9 mouse cellular contexts compared by ENCODE assay signal in genomic region chr7:100917751-100918150, GRCm38 (mm10). TPM values are rescaled to one million over a fixed set of nuclear protein-coding genes. Genes with fewer than 3 reads are reported as not detected.
DNase-seq lines count a peak whose midpoint lies in the region; ATAC-seq and TF ChIP-seq lines count a peak whose summit lies in the region.
"Had no signal": no experiment of that assay in that cellular context is flagged by ENCODE, and none has a peak within 500 bp of the region (broad histone marks: within the 10 kb centered on the region; RNA-seq: fewer than 3 reads in every experiment).

No protein-coding gene starts in this region.

- 63% methylated on average over 6 of the region's 6 CpGs for WGBS in liver, embryonic 11.5 days
- 76% methylated on average over 6 of the region's 6 CpGs for WGBS in limb, embryonic 11.5 days

- no peak for ATAC-seq in liver, embryonic 11.5 days (replicated peaks; ENCODE audit: low FRiP score)
- no peak for ATAC-seq in limb, embryonic 11.5 days (ENCODE audit: insufficient number of reproducible peaks, low FRiP score, low TSS enrichment, low read depth)

- no peak overlapping the region for H3K9ac ChIP-seq in liver, embryonic 11.5 days (ENCODE audit: low read depth, low read length)
- no peak overlapping the region for H3K9ac ChIP-seq in limb, embryonic 11.5 days (ENCODE audit: low read length)

- H3K27ac ChIP-seq in gastrocnemius, adult 2 months, result peak overlapping the region; percentile 96
- H3K27ac ChIP-seq in liver, embryonic 11.5 days (ENCODE audit: low read depth, low read length), result no peak overlapping the region
- H3K27ac ChIP-seq in limb, embryonic 11.5 days (replicated peaks; ENCODE audit: low read depth, low read length), result peak overlapping the region; percentile 32; the same call in 1 of the 2 replicates

- no peaks in the 10 kb centered on the region for H3K27me3 ChIP-seq in liver, embryonic 11.5 days (replicated peaks; ENCODE audit: control insufficient read depth, insufficient read depth, low read length)
- no peaks in the 10 kb centered on the region for H3K27me3 ChIP-seq in limb, embryonic 11.5 days (ENCODE audit: control insufficient read depth, insufficient read depth, low read length)

- H3K36me3 ChIP-seq in liver, embryonic 11.5 days (ENCODE audit: control insufficient read depth, insufficient read depth, low read length), result peaks cover 6% of the 10 kb centered on the region; the same call in 1 of the 2 replicates
- peaks cover 12% of the 10 kb centered on the region for H3K36me3 ChIP-seq in limb, embryonic 11.5 days (ENCODE audit: control insufficient read depth, insufficient read depth, low read length)

- no peak for DNase-seq in gastrocnemius, adult 2 months
- no peak for DNase-seq in gastrocnemius, adult 18-20 months (ENCODE audit: low spot score)
- no peak for DNase-seq in liver, embryonic 11.5 days (ENCODE audit: low spot score)
- no peak for DNase-seq in liver
- peak; percentile 66 for DNase-seq in R1 (ENCODE audit: low read depth, low spot score)
- no peak for DNase-seq in limb, embryonic 11.5 days (ENCODE audit: low spot score)
- no peak for DNase-seq in thymus, postnatal 10 days (ENCODE audit: low spot score in 2 of 2)
- no peak for DNase-seq in left cerebral cortex, postnatal 4 days
- DNase-seq: thymus, adult 18-20 months had no signal

- H3K4me1 ChIP-seq in liver, embryonic 11.5 days (replicated peaks; ENCODE audit: control insufficient read depth, insufficient read depth, low read length), result peaks cover 35% of the 10 kb centered on the region
- H3K4me1 ChIP-seq in limb, embryonic 11.5 days (ENCODE audit: control insufficient read depth, insufficient read depth, low read length), result peaks cover 26% of the 10 kb centered on the region

- intact Hi-C loops in gastrocnemius, adult 2 months (cut with DNase I), result no loop called here
- intact Hi-C loops in left cerebral cortex, postnatal 4 days (cut with DNase I), result no loop called here

- peak overlapping the region; percentile 3; the same call in 1 of the 2 replicates for H3K4me2 ChIP-seq in liver, embryonic 11.5 days
- H3K4me2 ChIP-seq in limb, embryonic 11.5 days (ENCODE audit: low read depth, severe bottlenecking), result no peak overlapping the region

- H3K4me3 ChIP-seq in gastrocnemius, adult 2 months, result peak overlapping the region; percentile 11; the same call in 1 of the 2 replicates
- no peak overlapping the region for H3K4me3 ChIP-seq in liver, embryonic 11.5 days (ENCODE audit: low read depth, low read length)
- no peak overlapping the region for H3K4me3 ChIP-seq in limb, embryonic 11.5 days (ENCODE audit: low read depth, low read length)

- TF ChIP-seq CTCF in gastrocnemius, adult 2 months (IDR thresholded peaks at IDR 0.05), result no peak

- no peaks in the 10 kb centered on the region for H3K9me3 ChIP-seq in liver, embryonic 11.5 days (ENCODE audit: control insufficient read depth, low read length)
- H3K9me3 ChIP-seq in limb, embryonic 11.5 days (ENCODE audit: control insufficient read depth, low read length), result no peaks in the 10 kb centered on the region

RNA-seq across cellular contexts. Expression of gene Arhgef17, which starts 14.2 kb away (rescaled TPM):
- 10 to 100 TPM; 20.9 to 33.3 TPM for total RNA-seq in gastrocnemius, adult 2 months (2021)
- total RNA-seq in gastrocnemius, adult 18-20 months (2021), result 10 to 100 TPM; 32.1 to 35.5 TPM
- polyA plus RNA-seq in liver, embryonic 11.5 days (2014; fragmentation: Nextera tagmentation; extraction: Ambion mirVana), result 4.5 and 5.4 TPM in 2 replicates
- polyA plus RNA-seq in limb, embryonic 11.5 days (2014; fragmentation: Nextera tagmentation; extraction: Ambion mirVana), result 12.6 and 13.6 TPM in 2 replicates
- 10 to 100 TPM; 44.2 to 45.3 TPM for total RNA-seq in left cerebral cortex, postnatal 4 days (2021)

RNA-seq across cellular contexts. Expression of gene Relt, which starts 54.5 kb away (rescaled TPM):
- 10 to 100 TPM in 1 of 2 experiments, 1 to 10 TPM in 1; 9.5 to 19.8 TPM for total RNA-seq in gastrocnemius, adult 2 months (2021)
- 10 to 100 TPM; 15.5 to 23.8 TPM for total RNA-seq in gastrocnemius, adult 18-20 months (2021)
- 14.6 and 17.0 TPM in 2 replicates for polyA plus RNA-seq in liver, embryonic 11.5 days (2014; fragmentation: Nextera tagmentation; extraction: Ambion mirVana)
- polyA plus RNA-seq in limb, embryonic 11.5 days (2014; fragmentation: Nextera tagmentation; extraction: Ambion mirVana), result 2.6 and 4.1 TPM in 2 replicates
- 1 to 10 TPM; 6.3 to 7.4 TPM for total RNA-seq in left cerebral cortex, postnatal 4 days (2021)

RNA-seq across cellular contexts. Expression of gene P2ry6, which starts 56.7 kb away (rescaled TPM):
- total RNA-seq in gastrocnemius, adult 2 months (2021), result 1 to 10 TPM in 1 of 2 experiments, under 1 TPM in 1; 0.82 to 1.4 TPM
- total RNA-seq in gastrocnemius, adult 18-20 months (2021), result under 1 TPM; 0.59 to 0.90 TPM
- polyA plus RNA-seq in liver, embryonic 11.5 days (2014; fragmentation: Nextera tagmentation; extraction: Ambion mirVana), result 4.1 and 4.3 TPM in 2 replicates
- polyA plus RNA-seq in limb, embryonic 11.5 days (2014; fragmentation: Nextera tagmentation; extraction: Ambion mirVana), result 1.6 and 2.5 TPM in 2 replicates
- total RNA-seq in left cerebral cortex, postnatal 4 days (2021), result 1 to 10 TPM; 2.0 to 2.5 TPM
